Comparison of ENCODE assay signal across 8 mouse cellular contexts in genomic region chr8:70505698-70506327, GRCm38 (mm10). TPM values are rescaled to one million over a fixed set of nuclear protein-coding genes. Genes with fewer than 3 reads are reported as not detected.
DNase-seq lines count a peak whose midpoint lies in the region; ATAC-seq and TF ChIP-seq lines count a peak whose summit lies in the region.

No protein-coding gene starts in this region.

- H3K4me1 ChIP-seq in heart, embryonic 14.5 days (ENCODE audit: control insufficient read depth in 2 of 2, insufficient read depth in 2 of 2, low read length in 2 of 2): peaks cover 24 to 45% of the 10 kb centered on the region in 2 experiments
- H3K4me1 ChIP-seq in MEL (ENCODE audit: control insufficient read depth in 1 of 2, insufficient read depth in 2 of 2, low read length in 2 of 2): peaks cover 2 to 34% of the 10 kb centered on the region in 2 experiments; a peak in 2 of 4 replicates
- peaks cover 23% of the 10 kb centered on the region; the same call in 1 of the 2 replicates for H3K4me1 ChIP-seq in forebrain, postnatal 0 days (ENCODE audit: insufficient read depth)
- peaks cover 30 to 40% of the 10 kb centered on the region in 2 experiments for H3K4me1 ChIP-seq in liver, embryonic 14.5 days (replicated peaks; ENCODE audit: control insufficient read depth in 2 of 2, insufficient read depth in 2 of 2, low read length in 1 of 2)

- TF ChIP-seq CTCF in MEL (IDR thresholded peaks at IDR 0.05 in 2 of 3, conservative IDR thresholded peaks at IDR 0.05 in 1 of 3; ENCODE audit: control insufficient read depth in 1 of 3, insufficient read depth in 1 of 3, low read depth in 2 of 3, low read length in 3 of 3, poor library complexity in 1 of 3, severe bottlenecking in 1 of 3): no peak
- no peak for TF ChIP-seq CTCF in forebrain, postnatal 0 days (IDR thresholded peaks at IDR 0.05; ENCODE audit: low read depth)
- TF ChIP-seq CTCF in liver, embryonic 14.5 days (IDR thresholded peaks at IDR 0.05; ENCODE audit: low read depth): no peak

- peak overlapping the region in 1 of 2 experiments; percentile 91; a peak in 1 of 4 replicates for H3K27ac ChIP-seq in heart, embryonic 14.5 days (replicated peaks in 1 of 2; ENCODE audit: control insufficient read depth in 1 of 2, insufficient read depth in 1 of 2, low read depth in 2 of 2, low read length in 2 of 2)
- peak overlapping the region; percentile 48 for H3K27ac ChIP-seq in MEL (ENCODE audit: control insufficient read depth, low read depth, low read length)
- H3K27ac ChIP-seq in forebrain, postnatal 0 days (ENCODE audit: low read depth, low read length): peak overlapping the region; percentile 96
- H3K27ac ChIP-seq in liver, embryonic 14.5 days: peak overlapping the region; percentile 82

- H3K9ac ChIP-seq in heart, embryonic 14.5 days (ENCODE audit: low read length): peak overlapping the region; percentile 91
- peak overlapping the region; percentile 90 for H3K9ac ChIP-seq in MEL (ENCODE audit: control insufficient read depth, low read depth, low read length, poor library complexity, severe bottlenecking)
- peak overlapping the region; percentile 93 for H3K9ac ChIP-seq in forebrain, postnatal 0 days
- H3K9ac ChIP-seq in liver, embryonic 14.5 days (replicated peaks): peak overlapping the region; percentile 83

- intact Hi-C loops in heart, postnatal 36 days (cut with DNase I): loop anchor here (5.0 kb wide), 1 partner anchor 81 kb away; no protein-coding TSS in a partner anchor

- no peak; a peak in 2 of 4 replicates for TF ChIP-seq POLR2A in MEL (IDR thresholded peaks at IDR 0.05; ENCODE audit: control insufficient read depth in 1 of 2, insufficient read depth in 1 of 2, low read depth in 1 of 2, low read length in 2 of 2, poor library complexity in 1 of 2)

- peaks cover 40% of the 10 kb centered on the region for H3K79me2 ChIP-seq in MEL (ENCODE audit: control insufficient read depth, insufficient read depth, low read length, poor library complexity)

- 42% methylated on average over 32 of the region's 32 CpGs for WGBS in heart, embryonic 14.5 days
- 31% methylated on average over 30 of the region's 32 CpGs for WGBS in forebrain, postnatal 0 days
- 41% methylated on average over 32 of the region's 32 CpGs for WGBS in liver, embryonic 14.5 days (ENCODE audit: insufficient replicate concordance)

- H3K9me3 ChIP-seq in heart, embryonic 14.5 days (ENCODE audit: control insufficient read depth, low read length): no peaks in the 10 kb centered on the region
- no peaks in the 10 kb centered on the region for H3K9me3 ChIP-seq in MEL (replicated peaks; ENCODE audit: insufficient read depth, low read length)
- no peaks in the 10 kb centered on the region for H3K9me3 ChIP-seq in forebrain, postnatal 0 days (ENCODE audit: low read length)
- H3K9me3 ChIP-seq in liver, embryonic 14.5 days (ENCODE audit: control insufficient read depth, low read length): no peaks in the 10 kb centered on the region

- H3K4me2 ChIP-seq in heart, embryonic 14.5 days (ENCODE audit: low read length): peak overlapping the region; percentile 92
- peak overlapping the region; percentile 83 for H3K4me2 ChIP-seq in forebrain, postnatal 0 days (ENCODE audit: low read depth)
- peak overlapping the region; percentile 83 for H3K4me2 ChIP-seq in liver, embryonic 14.5 days (ENCODE audit: low read depth)

- ATAC-seq in heart, embryonic 14.5 days (ENCODE audit: insufficient number of reproducible peaks, insufficient read depth, low FRiP score, low read depth): peak; percentile 1; the same call in 1 of the 2 replicates
- peak; percentile 21 for ATAC-seq in forebrain, postnatal 0 days
- peak; percentile 21 for ATAC-seq in liver, embryonic 14.5 days (ENCODE audit: insufficient read depth)
- no peak for ATAC-seq in erythroid progenitor cell, adult 5-6 weeks (replicated peaks; ENCODE audit: low FRiP score, poor library complexity, severe bottlenecking)

- H3K36me3 ChIP-seq in heart, embryonic 14.5 days (ENCODE audit: control insufficient read depth, insufficient read depth, low read length): peaks cover 37% of the 10 kb centered on the region
- peaks cover 5 to 15% of the 10 kb centered on the region in 2 experiments; a peak in 3 of 4 replicates for H3K36me3 ChIP-seq in MEL (ENCODE audit: control insufficient read depth in 1 of 2, insufficient read depth in 2 of 2, low read length in 2 of 2)
- H3K36me3 ChIP-seq in forebrain, postnatal 0 days (ENCODE audit: insufficient read depth): peaks cover 24% of the 10 kb centered on the region
- H3K36me3 ChIP-seq in liver, embryonic 14.5 days (replicated peaks; ENCODE audit: control insufficient read depth, insufficient read depth, low read depth): peaks cover 21% of the 10 kb centered on the region

- peak overlapping the region; percentile 46 to 76 for H3K4me3 ChIP-seq in heart, embryonic 14.5 days (ENCODE audit: control insufficient read depth in 1 of 2, insufficient read depth in 1 of 2, low read depth in 1 of 2, low read length in 2 of 2)
- H3K4me3 ChIP-seq in MEL (ENCODE audit: control insufficient read depth in 1 of 2, insufficient read depth in 1 of 2, low read depth in 2 of 2, low read length in 2 of 2): peak overlapping the region; percentile 80 to 88
- peak overlapping the region; percentile 80 for H3K4me3 ChIP-seq in forebrain, postnatal 0 days (ENCODE audit: low read depth, low read length)
- peak overlapping the region; percentile 65 to 77 for H3K4me3 ChIP-seq in liver, embryonic 14.5 days (ENCODE audit: insufficient read depth in 1 of 2, low read depth in 2 of 2, low read length in 2 of 2)

- no peak for TF ChIP-seq EP300 in MEL (IDR thresholded peaks at IDR 0.05; ENCODE audit: low read depth in 1 of 2, low read length in 2 of 2)
- TF ChIP-seq EP300 in liver, embryonic 14.5 days (IDR thresholded peaks at IDR 0.05; ENCODE audit: low read depth): no peak

- DNase-seq in heart, postnatal 36 days: no peak
- DNase-seq in MEL (ENCODE audit: low read depth, low spot score): no peak
- DNase-seq in forebrain, postnatal 0 days: no peak
- no peak for DNase-seq in liver, embryonic 14.5 days (ENCODE audit: low read depth in 3 of 3, low spot score in 3 of 3)
- DNase-seq in cerebellum, adult 11-12 months: no peak
- no peak for DNase-seq in embryo, embryonic 11 days

- H3K27me3 ChIP-seq in heart, embryonic 14.5 days (ENCODE audit: control insufficient read depth, insufficient read depth, low read length): peaks cover 28% of the 10 kb centered on the region
- no peaks in the 10 kb centered on the region for H3K27me3 ChIP-seq in MEL (ENCODE audit: control insufficient read depth in 1 of 2, insufficient read depth in 2 of 2, low read length in 2 of 2)
- H3K27me3 ChIP-seq in forebrain, postnatal 0 days (ENCODE audit: insufficient read depth, low read length): peaks cover 12% of the 10 kb centered on the region; the same call in 1 of the 2 replicates
- H3K27me3 ChIP-seq in liver, embryonic 14.5 days (ENCODE audit: control insufficient read depth, insufficient read depth, low read length): peaks cover 5% of the 10 kb centered on the region; the same call in 1 of the 2 replicates

- TF ChIP-seq RAD21 in MEL (IDR thresholded peaks at IDR 0.05; ENCODE audit: low read depth, low read length): no peak

RNA-seq across cellular contexts. Expression of gene Rex1bd, which starts 0.7 kb away (rescaled TPM):
- polyA plus RNA-seq in heart, embryonic 14.5 days (2014; fragmentation: Nextera tagmentation; extraction: Ambion mirVana): 129 and 138 TPM in 2 replicates
- total RNA-seq in heart, postnatal 36 days (2021): 100 to 1,000 TPM; 109 to 113 TPM
- total RNA-seq in MEL (2012; rRNA removed): 200 and 204 TPM in 2 replicates
- 100 to 1,000 TPM in 1 of 2 experiments, not detected in 1; 145 TPM for polyA plus RNA-seq in MEL (2012; ENCODE audit: insufficient read depth in 1 of 2, insufficient read length in 2 of 2, low read depth in 1 of 2, low replicate concordance in 2 of 2, missing spikeins in 1 of 2)
- 130 and 148 TPM in 2 replicates for total RNA-seq in forebrain, postnatal 0 days (2014; rRNA removed)
- 200 and 247 TPM in 2 replicates for polyA plus RNA-seq in forebrain, postnatal 0 days (2015; fragmentation: Nextera tagmentation; extraction: Ambion mirVana)
- polyA plus RNA-seq in liver, embryonic 14.5 days (2012; rRNA removed): 55.1 and 71.6 TPM in 2 replicates
- 72.0 and 74.2 TPM in 2 replicates for polyA plus RNA-seq in liver, embryonic 14.5 days (2014; fragmentation: Nextera tagmentation; extraction: Ambion mirVana)
- total RNA-seq in erythroid progenitor cell, adult 5-6 weeks (2015; ENCODE audit: low replicate concordance): 22.3 TPM in 1 of 2 replicates, not detected in the other
- 17.8 and 19.6 TPM in 2 replicates for total RNA-seq in erythroid progenitor cell, adult 5-6 weeks (2017; ENCODE audit: low replicate concordance)

RNA-seq across cellular contexts. Expression of gene Uba52, which starts 4.8 kb away (rescaled TPM):
- polyA plus RNA-seq in heart, embryonic 14.5 days (2014; fragmentation: Nextera tagmentation; extraction: Ambion mirVana): 900 and 1,040 TPM in 2 replicates
- 1,000 to 10,000 TPM; 1,469 to 1,509 TPM for total RNA-seq in heart, postnatal 36 days (2021)
- 3,582 and 3,633 TPM in 2 replicates for total RNA-seq in MEL (2012; rRNA removed)
- 1,000 to 10,000 TPM in 1 of 2 experiments, not detected in 1; 2,814 TPM for polyA plus RNA-seq in MEL (2012; ENCODE audit: insufficient read depth in 1 of 2, insufficient read length in 2 of 2, low read depth in 1 of 2, low replicate concordance in 2 of 2, missing spikeins in 1 of 2)
- total RNA-seq in forebrain, postnatal 0 days (2014; rRNA removed): 459 and 595 TPM in 2 replicates
- polyA plus RNA-seq in forebrain, postnatal 0 days (2015; fragmentation: Nextera tagmentation; extraction: Ambion mirVana): 808 and 1,035 TPM in 2 replicates
- polyA plus RNA-seq in liver, embryonic 14.5 days (2012; rRNA removed): 553 and 870 TPM in 2 replicates
- 738 and 773 TPM in 2 replicates for polyA plus RNA-seq in liver, embryonic 14.5 days (2014; fragmentation: Nextera tagmentation; extraction: Ambion mirVana)
- 1,194 and 1,251 TPM in 2 replicates for total RNA-seq in erythroid progenitor cell, adult 5-6 weeks (2015; ENCODE audit: low replicate concordance)
- total RNA-seq in erythroid progenitor cell, adult 5-6 weeks (2017; ENCODE audit: low replicate concordance): 418 and 1,480 TPM in 2 replicates

RNA-seq across cellular contexts. Expression of gene Crlf1, which starts 12.9 kb away (rescaled TPM):
- 0.42 and 2.0 TPM in 2 replicates for polyA plus RNA-seq in heart, embryonic 14.5 days (2014; fragmentation: Nextera tagmentation; extraction: Ambion mirVana)
- under 1 TPM; 0.39 to 0.62 TPM for total RNA-seq in heart, postnatal 36 days (2021)
- total RNA-seq in MEL (2012; rRNA removed): 3.8 and 6.6 TPM in 2 replicates
- polyA plus RNA-seq in MEL (2012; ENCODE audit: insufficient read depth in 1 of 2, insufficient read length in 2 of 2, low read depth in 1 of 2, low replicate concordance in 2 of 2, missing spikeins in 1 of 2): 10 to 100 TPM in 1 of 2 experiments, not detected in 1; 26.6 TPM
- 6.5 and 20.9 TPM in 2 replicates for total RNA-seq in forebrain, postnatal 0 days (2014; rRNA removed)
- polyA plus RNA-seq in forebrain, postnatal 0 days (2015; fragmentation: Nextera tagmentation; extraction: Ambion mirVana): 24.6 and 34.5 TPM in 2 replicates
- polyA plus RNA-seq in liver, embryonic 14.5 days (2012; rRNA removed): 1.5 and 1.9 TPM in 2 replicates
- polyA plus RNA-seq in liver, embryonic 14.5 days (2014; fragmentation: Nextera tagmentation; extraction: Ambion mirVana): 3.7 and 4.0 TPM in 2 replicates
- total RNA-seq in erythroid progenitor cell, adult 5-6 weeks (2015; ENCODE audit: low replicate concordance): not detected in 2 replicates
- total RNA-seq in erythroid progenitor cell, adult 5-6 weeks (2017; ENCODE audit: low replicate concordance): 1.4 TPM in 1 of 2 replicates, not detected in the other

RNA-seq across cellular contexts. Expression of gene Tmem59l, which starts 18.7 kb away (rescaled TPM):
- polyA plus RNA-seq in heart, embryonic 14.5 days (2014; fragmentation: Nextera tagmentation; extraction: Ambion mirVana): 0.31 TPM in 1 of 2 replicates, not detected in the other
- total RNA-seq in heart, postnatal 36 days (2021): not detected
- not detected in 2 replicates for total RNA-seq in MEL (2012; rRNA removed)
- polyA plus RNA-seq in MEL (2012; ENCODE audit: insufficient read depth in 1 of 2, insufficient read length in 2 of 2, low read depth in 1 of 2, low replicate concordance in 2 of 2, missing spikeins in 1 of 2): not detected
- total RNA-seq in forebrain, postnatal 0 days (2014; rRNA removed): 96.0 and 115 TPM in 2 replicates
- polyA plus RNA-seq in forebrain, postnatal 0 days (2015; fragmentation: Nextera tagmentation; extraction: Ambion mirVana): 147 and 150 TPM in 2 replicates
- 0.03 and 0.09 TPM in 2 replicates for polyA plus RNA-seq in liver, embryonic 14.5 days (2012; rRNA removed)
- not detected in 2 replicates for polyA plus RNA-seq in liver, embryonic 14.5 days (2014; fragmentation: Nextera tagmentation; extraction: Ambion mirVana)
- 3.2 TPM in 1 of 2 replicates, not detected in the other for total RNA-seq in erythroid progenitor cell, adult 5-6 weeks (2015; ENCODE audit: low replicate concordance)
- total RNA-seq in erythroid progenitor cell, adult 5-6 weeks (2017; ENCODE audit: low replicate concordance): not detected in 2 replicates

RNA-seq across cellular contexts. Expression of gene Fkbp8, which starts 21.7 kb away (rescaled TPM):
- polyA plus RNA-seq in heart, embryonic 14.5 days (2014; fragmentation: Nextera tagmentation; extraction: Ambion mirVana): 189 and 209 TPM in 2 replicates
- total RNA-seq in heart, postnatal 36 days (2021): 100 to 1,000 TPM; 133 to 138 TPM
- 212 and 215 TPM in 2 replicates for total RNA-seq in MEL (2012; rRNA removed)
- polyA plus RNA-seq in MEL (2012; ENCODE audit: insufficient read depth in 1 of 2, insufficient read length in 2 of 2, low read depth in 1 of 2, low replicate concordance in 2 of 2, missing spikeins in 1 of 2): 100 to 1,000 TPM in 1 of 2 experiments, not detected in 1; 349 TPM
- 559 and 592 TPM in 2 replicates for total RNA-seq in forebrain, postnatal 0 days (2014; rRNA removed)
- 385 and 426 TPM in 2 replicates for polyA plus RNA-seq in forebrain, postnatal 0 days (2015; fragmentation: Nextera tagmentation; extraction: Ambion mirVana)
- polyA plus RNA-seq in liver, embryonic 14.5 days (2012; rRNA removed): 140 and 149 TPM in 2 replicates
- 114 and 135 TPM in 2 replicates for polyA plus RNA-seq in liver, embryonic 14.5 days (2014; fragmentation: Nextera tagmentation; extraction: Ambion mirVana)
- total RNA-seq in erythroid progenitor cell, adult 5-6 weeks (2015; ENCODE audit: low replicate concordance): 28.9 and 45.8 TPM in 2 replicates
- 74.7 and 94.6 TPM in 2 replicates for total RNA-seq in erythroid progenitor cell, adult 5-6 weeks (2017; ENCODE audit: low replicate concordance)
